Mouse (Mus musculus) lung, postnatal 0 days (tissue): ENCODE measurements around the gene Ltv1.

ENCODE experiments used
- CTCF ChIP-seq: IDR thresholded peaks from 2 replicates; pipeline ENCODE4 v1.5.1; 2016; ENCODE audit warnings: antibody characterized with exemption, mild to moderate bottlenecking
- EP300 ChIP-seq: IDR thresholded peaks from 2 replicates; pipeline ENCODE4 v1.6.1; 2016; ENCODE audit warnings: antibody characterized with exemption, mild to moderate bottlenecking, control low read depth

- TF ChIP-seq CTCF: no peak
- TF ChIP-seq EP300: no peak
Measured at GRCm38 (mm10) chr10:13212829-13213228, 19.9 kb upstream of the Ltv1 start.
